Mouse (Mus musculus) lung, postnatal 0 days (tissue): Measurements from ENCODE around the gene Mex3a.

Source experiments
- CTCF ChIP-seq: IDR thresholded peaks from 2 replicates; pipeline ENCODE4 v1.5.1; 2016; ENCODE audit warnings: antibody characterized with exemption, mild to moderate bottlenecking
- EP300 ChIP-seq: IDR thresholded peaks from 2 replicates; pipeline ENCODE4 v1.6.1; 2016; ENCODE audit warnings: antibody characterized with exemption, mild to moderate bottlenecking, control low read depth

- TF ChIP-seq CTCF (no peak), EP300 (peak; percentile 57)
Observed at GRCm38 (mm10) chr3:88552082-88552645, 20.0 kb downstream of the Mex3a start.
